Mouse (Mus musculus) thymus, adult 2 months (tissue): ENCODE results near the gene Lta. TPM values are rescaled to one million over a fixed set of nuclear protein-coding genes. Genes with fewer than 3 reads are reported as not detected.

Source experiments
- DNase-seq: peaks from one replicate; pipeline ENCODE4 v3.0.0; 2021
- H3K27ac ChIP-seq: fragments of 200-500 bp; 2 replicates; pipeline ENCODE4 v1.5.1; 2012; ENCODE audit warnings: low read length, control low read depth; ENCODE audit not compliant: control insufficient read depth, insufficient read depth
- H3K27me3 ChIP-seq: fragments of 200-500 bp; 2 replicates; pipeline ENCODE4 v1.6.1; 2012; ENCODE audit warnings: mild to moderate bottlenecking, low read length, moderate library complexity, mixed read lengths; ENCODE audit not compliant: control insufficient read depth, insufficient read depth
- H3K36me3 ChIP-seq: fragments of 200-500 bp; 2 replicates; pipeline ENCODE4 v1.6.1; 2012; ENCODE audit warnings: mild to moderate bottlenecking, low read length, moderate library complexity; ENCODE audit not compliant: control insufficient read depth, insufficient read depth
- H3K4me1 ChIP-seq: fragments of 200-500 bp; replicated peaks from 2 replicates; pipeline ENCODE4 v1.6.1; 2012; ENCODE audit warnings: low read length; ENCODE audit not compliant: control insufficient read depth, insufficient read depth
- H3K4me3 ChIP-seq: fragments of 200-500 bp; 2 replicates; pipeline ENCODE4 v1.5.1; 2012; ENCODE audit warnings: mild to moderate bottlenecking, low read length, control low read depth, moderate library complexity; ENCODE audit not compliant: control insufficient read depth, insufficient read depth
- CTCF ChIP-seq: fragments of 200-500 bp; IDR thresholded peaks from 2 replicates; pipeline ENCODE4 v1.5.1; 2012; ENCODE audit warnings: mild to moderate bottlenecking, control low read depth, low read length, moderate library complexity, borderline replicate concordance; ENCODE audit not compliant: control insufficient read depth, poor library complexity, insufficient read depth; ENCODE audit errors: extremely low read depth
- POLR2A ChIP-seq: fragments of 200-500 bp; IDR thresholded peaks from 2 replicates; pipeline ENCODE4 v1.6.1; 2012; ENCODE audit warnings: mild to moderate bottlenecking, low read length, control low read depth, moderate library complexity; ENCODE audit not compliant: control insufficient read depth, poor library complexity, insufficient read depth; ENCODE audit errors: extremely low read depth
- WGBS: fragments of 180-500 bp; shearing (Covaris S2); methylation state at CpG from one replicate; pipeline ENCODE4 v1.1.7; 2018; 5-methylcytosine and 5-hydroxymethylcytosine counted together
- polyA plus RNA-seq: library from polyadenylated mRNA; depleted of rRNA; stranded (reverse); fragments of >200 nt; gene quantifications from 2 replicates; pipeline ENCODE4 v1.2.3, GENCODE M21; 2012

Lta gene
- polyA plus RNA-seq, 1 experiment = 14.4 TPM

DNA sequence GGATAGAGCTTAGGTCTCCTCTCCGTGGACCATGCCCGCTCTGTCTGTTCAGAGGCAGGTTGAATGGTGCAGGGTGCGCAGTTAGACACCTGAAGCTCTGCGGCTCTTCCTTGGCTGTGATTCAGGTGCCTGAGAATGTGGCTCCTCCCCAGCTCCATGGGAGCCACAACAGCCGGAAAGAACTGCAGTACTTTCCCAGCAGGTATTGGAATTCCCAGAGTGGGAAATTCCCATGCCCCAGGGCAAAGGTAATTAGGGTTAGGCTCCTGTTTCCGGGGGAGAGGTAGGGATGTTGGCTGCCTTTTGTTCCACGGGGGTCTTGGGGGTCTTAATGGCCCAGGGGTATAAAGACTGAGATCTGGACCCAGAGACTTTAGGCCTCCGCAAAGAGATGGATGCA, 6.2 kb downstream of the Lta start:
- Histone ChIP-seq H3K4me3 (no peak overlapping the region), H3K27me3 (no peaks in the 10 kb centered on the region), H3K27ac (no peak overlapping the region), H3K36me3 (no peaks in the 10 kb centered on the region), H3K4me1 (peaks cover 63% of the 10 kb centered on the region)
- DNase-seq = no peak
- TF ChIP-seq POLR2A (no peak), CTCF (no peak)
- WGBS = 92% methylated on average over 8 of the region's 8 CpGs

DNA sequence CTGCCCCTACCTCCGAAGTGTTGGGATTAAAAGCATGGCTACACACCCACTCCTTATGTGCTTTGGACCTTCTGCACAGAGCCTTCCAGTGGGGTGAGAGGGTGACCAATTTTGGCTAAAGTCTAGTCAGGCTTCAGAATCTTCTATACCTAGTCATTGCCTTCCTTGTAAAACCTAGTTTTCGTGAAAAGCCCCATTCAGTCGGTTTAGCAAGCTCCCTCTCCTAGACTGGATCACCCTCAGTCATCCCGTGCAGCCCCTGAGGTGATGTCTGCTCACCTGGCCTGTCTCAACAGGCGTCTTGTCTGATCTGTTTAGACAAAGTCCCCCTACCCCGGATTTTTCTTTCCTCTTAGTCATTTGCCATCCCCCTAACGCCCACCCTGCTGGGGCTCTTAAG, 7.1 kb downstream of the Lta start:
- DNase-seq = no peak
- Histone ChIP-seq H3K36me3 (no peaks in the 10 kb centered on the region), H3K27ac (no peak overlapping the region), H3K27me3 (no peaks in the 10 kb centered on the region), H3K4me1 (peaks cover 66% of the 10 kb centered on the region), H3K4me3 (no peak overlapping the region)
- no peak for TF ChIP-seq CTCF
- WGBS = 86% methylated on average over 7 of the region's 7 CpGs

DNA sequence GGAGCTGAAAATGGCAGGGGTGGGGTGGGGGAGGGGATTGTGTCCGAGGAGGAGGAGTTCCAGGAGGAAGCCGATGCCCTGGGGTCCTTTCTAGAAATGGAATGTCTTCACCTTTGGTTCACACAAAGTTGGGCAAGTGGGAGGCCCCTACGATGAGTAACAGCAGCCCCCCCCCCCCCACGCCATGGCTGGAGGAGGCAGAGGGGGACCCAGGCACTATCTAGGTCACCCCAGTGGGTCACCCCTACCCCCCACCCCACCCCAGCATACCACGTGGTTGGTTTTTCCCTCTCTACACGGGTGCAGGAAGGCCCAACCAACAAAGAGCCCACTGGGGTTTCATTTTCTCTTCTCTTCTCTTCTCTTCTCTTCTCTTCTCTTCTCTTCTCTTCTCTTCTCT, 8.0 kb downstream of the Lta start:
- Histone ChIP-seq H3K27ac (peak overlapping the region; percentile 54; the same call in 1 of the 2 replicates), H3K4me1 (peaks cover 62% of the 10 kb centered on the region), H3K36me3 (no peaks in the 10 kb centered on the region), H3K27me3 (no peaks in the 10 kb centered on the region), H3K4me3 (peak overlapping the region; percentile 19)
- no peak for DNase-seq
- 15% methylated on average over 6 of the region's 6 CpGs for WGBS
- TF ChIP-seq POLR2A (no peak), CTCF (no peak)

DNA sequence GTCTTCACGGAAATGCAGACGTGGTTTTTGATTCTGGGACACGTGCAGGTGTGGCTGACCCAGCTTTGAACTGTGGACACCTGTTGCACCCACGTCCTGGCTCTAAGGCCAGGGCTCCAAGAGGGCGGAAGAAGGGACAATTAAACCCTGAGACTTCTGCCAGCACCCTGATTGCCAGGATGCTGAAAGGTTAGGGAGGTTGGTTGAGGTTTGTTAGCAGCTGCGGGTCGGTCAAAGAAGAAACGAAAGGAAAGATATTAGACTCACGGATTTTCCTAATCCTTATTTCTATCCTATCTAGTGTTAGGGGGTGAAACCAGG, 8.9 kb downstream of the Lta start:
- H3K4me3 ChIP-seq = peak overlapping the region; percentile 67
- H3K36me3 ChIP-seq = no peaks in the 10 kb centered on the region
- H3K27ac ChIP-seq = peak overlapping the region; percentile 54
- H3K4me1 ChIP-seq = peaks cover 53% of the 10 kb centered on the region
- WGBS = 11% methylated on average over 9 of the region's 9 CpGs
- no peak for DNase-seq
- TF ChIP-seq POLR2A (no peak), CTCF (no peak)
- no peaks in the 10 kb centered on the region for H3K27me3 ChIP-seq

DNA sequence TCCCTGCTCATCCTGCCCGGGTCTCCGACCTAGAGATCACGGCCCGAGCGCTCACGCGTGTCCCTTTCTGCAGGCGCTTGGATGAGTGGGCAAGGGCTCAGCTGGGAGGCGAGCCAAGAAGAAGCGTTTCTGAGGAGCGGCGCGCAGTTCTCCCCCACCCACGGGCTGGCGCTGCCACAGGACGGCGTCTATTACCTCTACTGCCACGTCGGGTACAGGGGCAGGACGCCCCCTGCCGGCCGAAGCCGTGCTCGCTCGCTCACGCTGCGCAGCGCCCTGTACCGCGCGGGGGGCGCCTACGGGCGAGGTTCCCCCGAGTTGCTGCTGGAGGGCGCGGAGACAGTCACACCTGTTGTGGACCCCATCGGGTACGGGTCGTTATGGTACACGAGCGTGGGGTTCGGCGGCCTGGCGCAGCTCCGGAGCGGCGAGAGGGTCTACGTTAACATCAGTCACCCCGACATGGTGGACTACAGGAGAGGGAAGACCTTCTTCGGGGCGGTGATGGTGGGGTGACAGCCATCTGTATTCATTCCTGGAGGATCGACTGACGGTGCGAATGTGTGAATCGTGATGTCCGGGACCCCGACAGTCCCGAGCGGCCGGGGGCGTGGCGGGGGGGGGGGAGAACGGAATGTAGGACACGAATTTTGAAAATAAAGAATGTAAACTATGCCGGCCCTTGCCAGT, 9.4 kb downstream of the Lta start:
- peaks cover 49% of the 10 kb centered on the region for H3K4me1 ChIP-seq
- no peaks in the 10 kb centered on the region for H3K27me3 ChIP-seq
- peak overlapping the region; percentile 96 for H3K27ac ChIP-seq

DNA sequence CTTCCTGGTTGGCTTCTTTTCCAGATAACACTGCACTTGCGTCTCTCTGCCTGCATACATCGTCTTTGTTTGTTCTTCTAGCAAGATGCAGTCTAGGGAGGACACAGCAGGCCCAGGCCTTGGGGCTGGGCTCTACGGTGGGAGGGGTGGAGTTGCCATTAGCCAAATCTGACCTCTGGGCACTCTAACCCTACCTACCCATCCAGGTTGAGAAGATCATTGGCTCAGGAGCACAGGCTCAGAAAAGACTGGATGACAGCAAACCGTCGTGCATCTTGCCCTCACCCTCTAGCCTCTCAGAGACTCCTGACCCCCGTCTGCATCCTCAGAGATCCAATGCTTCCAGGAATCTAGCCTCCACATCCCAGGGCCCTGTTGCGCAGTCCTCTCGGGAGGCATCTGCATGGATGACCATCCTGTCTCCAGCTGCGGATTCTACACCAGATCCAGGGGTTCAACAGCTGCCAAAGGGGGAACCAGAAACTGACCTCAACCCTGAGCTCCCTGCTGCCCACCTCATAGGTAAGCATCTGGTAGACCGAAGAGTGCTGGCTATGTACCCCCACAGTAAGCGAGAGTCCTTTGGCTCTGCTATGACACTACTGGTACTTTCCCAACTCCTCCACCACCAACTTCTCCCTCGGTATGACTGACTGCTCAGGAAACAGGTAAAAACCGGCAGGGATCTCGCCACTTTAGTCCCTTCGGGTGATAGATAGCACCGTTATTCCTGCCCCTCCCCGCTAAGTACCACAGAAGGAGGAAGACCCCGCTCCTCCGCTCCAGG, 10.1 kb downstream of the Lta start:
- peak overlapping the region; percentile 96 for H3K27ac ChIP-seq
- H3K36me3 ChIP-seq = no peaks in the 10 kb centered on the region
- peaks cover 49% of the 10 kb centered on the region for H3K4me1 ChIP-seq
- 25% methylated on average over 19 of the region's 19 CpGs for WGBS
- TF ChIP-seq CTCF (no peak), POLR2A (no peak)
- DNase-seq = peak; percentile 53
- H3K4me3 ChIP-seq = peak overlapping the region; percentile 67
- H3K27me3 ChIP-seq = no peaks in the 10 kb centered on the region

More for the DNA sequence above, 9.4 kb downstream of the Lta start:
- under 1% methylated on average over 66 of the region's 66 CpGs for WGBS
- TF ChIP-seq CTCF (peak; percentile 99), POLR2A (peak; percentile 92)
- peak; percentile 97 for DNase-seq
- peak overlapping the region; percentile 67 for H3K4me3 ChIP-seq
- no peaks in the 10 kb centered on the region for H3K36me3 ChIP-seq
